Mouse (Mus musculus): ENCODE measurements at regions not wholly inside any gene's neighbourhood (a gene's known extent, or its start where the extent isn't known, plus 50 kb on each side); places are given as distances from the start of the nearest gene placed in this dataset.

GRCm38 (mm10) chr9:117967080-117967479 is 73.2 kb upstream of the Azi2 start:
- no peak for DNase-seq (ENCODE audit: low spot score in 2 of 2)
- intact Hi-C loops (cut with DNase I), result loop anchor here (5.0 kb wide), 1 partner anchor 1540 kb away; no protein-coding TSS in a partner anchor

- intact Hi-C loops (cut with DNase I), result loop anchor here (5.0 kb wide), 1 partner anchor 1539 kb away; no protein-coding TSS in a partner anchor
- peak; percentile 60 to 64 for DNase-seq (ENCODE audit: low spot score in 2 of 2)
Measured at GRCm38 (mm10) chr9:117966326-117966989, 73.8 kb upstream of the Azi2 start.

GRCm38 (mm10) chr9:117962088-117963030 is 77.9 kb upstream of the Azi2 start:
- intact Hi-C loops (cut with DNase I), result no loop called here

GRCm38 (mm10) chr9:117959845-117960244 is 80.5 kb upstream of the Azi2 start:
- DNase-seq (ENCODE audit: low spot score in 2 of 2), result no peak
- intact Hi-C loops (cut with DNase I), result no loop called here

More at GRCm38 (mm10) chr9:117962088-117963030, 77.9 kb upstream of the Azi2 start:
- DNase-seq (ENCODE audit: low spot score in 2 of 2), result no peak

- DNase-seq (ENCODE audit: low spot score in 2 of 2), result no peak
- intact Hi-C loops (cut with DNase I), result no loop called here
Measured at GRCm38 (mm10) chr9:117957195-117957594, 83.1 kb upstream of the Azi2 start.

- DNase-seq (ENCODE audit: low spot score in 2 of 2), result no peak
- intact Hi-C loops (cut with DNase I), result no loop called here
Measured at GRCm38 (mm10) chr9:117956691-117957090, 83.6 kb upstream of the Azi2 start.

- intact Hi-C loops (cut with DNase I), result no loop called here
Measured at GRCm38 (mm10) chr9:117927466-117927847, 112.8 kb upstream of the Azi2 start.

GRCm38 (mm10) chr9:117926700-117927465 is 113.4 kb upstream of the Azi2 start:
- intact Hi-C loops (cut with DNase I), result no loop called here
- peak in 1 of 2 experiments; percentile 12 for DNase-seq (ENCODE audit: low spot score in 2 of 2)

More at GRCm38 (mm10) chr9:117927466-117927847, 112.8 kb upstream of the Azi2 start:
- no peak for DNase-seq (ENCODE audit: low spot score in 2 of 2)

GRCm38 (mm10) chr9:117922992-117923391 is 117.3 kb upstream of the Azi2 start:
- DNase-seq (ENCODE audit: low spot score in 2 of 2), result no peak
- intact Hi-C loops (cut with DNase I), result no loop called here

GRCm38 (mm10) chr9:117907895-117908424 is 132.3 kb upstream of the Azi2 start:
- no peak for DNase-seq (ENCODE audit: low spot score in 2 of 2)
- intact Hi-C loops (cut with DNase I), result no loop called here

- intact Hi-C loops (cut with DNase I), result no loop called here
- no peak for DNase-seq (ENCODE audit: low spot score in 2 of 2)
Measured at GRCm38 (mm10) chr9:117905045-117905747, 135.1 kb upstream of the Azi2 start.

GRCm38 (mm10) chr9:117904621-117905020 is 135.7 kb upstream of the Azi2 start:
- no peak for DNase-seq (ENCODE audit: low spot score in 2 of 2)
- intact Hi-C loops (cut with DNase I), result no loop called here

- intact Hi-C loops (cut with DNase I), result loop anchor here (2.0 kb wide), 1 partner anchor 138 kb away; the partner anchor contains the start of gene Azi2
- peak; percentile 51 to 58 for DNase-seq (ENCODE audit: low spot score in 2 of 2)
Measured at GRCm38 (mm10) chr9:117903025-117903424, 137.3 kb upstream of the Azi2 start.

GRCm38 (mm10) chr9:117902239-117902939 is 137.9 kb upstream of the Azi2 start:
- DNase-seq (ENCODE audit: low spot score in 2 of 2), result no peak
- intact Hi-C loops (cut with DNase I), result loop anchor here (2.0 kb wide), 1 partner anchor 138 kb away; the partner anchor contains the start of gene Azi2

- DNase-seq (ENCODE audit: low spot score in 2 of 2), result no peak
- intact Hi-C loops (cut with DNase I), result no loop called here
Measured at GRCm38 (mm10) chr9:117900631-117901030, 139.7 kb upstream of the Azi2 start.

- intact Hi-C loops (cut with DNase I), result no loop called here
- no peak for DNase-seq (ENCODE audit: low spot score in 2 of 2)
Measured at GRCm38 (mm10) chr9:117896517-117896916, 143.8 kb upstream of the Azi2 start.

- intact Hi-C loops (cut with DNase I), result no loop called here
Measured at GRCm38 (mm10) chr9:117892601-117893000, 147.7 kb upstream of the Azi2 start.

GRCm38 (mm10) chr9:117873172-117873571 is 167.1 kb upstream of the Azi2 start:
- no peak for DNase-seq (ENCODE audit: low spot score in 2 of 2)
- intact Hi-C loops (cut with DNase I), result no loop called here

More at GRCm38 (mm10) chr9:117892601-117893000, 147.7 kb upstream of the Azi2 start:
- no peak for DNase-seq (ENCODE audit: low spot score in 2 of 2)

All from left cerebral cortex, postnatal 14 days (tissue).